Mouse (Mus musculus): ENCODE results near the gene Madcam1. TPM values are rescaled to one million over a fixed set of nuclear protein-coding genes. Genes with fewer than 3 reads are reported as not detected.

Madcam1 gene
- polyA plus RNA-seq, 1 experiment from 2014 or later, result 8.5 TPM

GRCm38 (mm10) chr10:79688720-79689119, 24.4 kb downstream of the Madcam1 start, which contains the start of gene Gzmm:
Gene Gzmm, plus strand, starts transcription at chr10:79689020.
- WGBS, result 77% methylated on average over 4 of the region's 4 CpGs
- no peak for ATAC-seq (ENCODE audit: low read depth)
- no peak for DNase-seq (ENCODE audit: low spot score)
- Histone ChIP-seq H3K36me3 (ENCODE audit: control insufficient read depth, insufficient read depth, low read length) (peaks cover 55% of the 10 kb centered on the region), H3K27ac (replicated peaks; ENCODE audit: low read depth, low read length) (no peak within 1 kb of the TSS), H3K9me3 (ENCODE audit: control insufficient read depth, low read length) (no peaks in the 10 kb centered on the region), H3K9ac (ENCODE audit: low read depth, low read length) (no peak within 1 kb of the TSS), H3K27me3 (replicated peaks; ENCODE audit: control insufficient read depth, insufficient read depth, low read length) (no peaks in the 10 kb centered on the region), H3K4me2 (ENCODE audit: low read depth, low read length) (no peak within 1 kb of the TSS), H3K4me3 (ENCODE audit: low read depth, low read length) (no peak within 1 kb of the TSS), H3K4me1 (ENCODE audit: control insufficient read depth, insufficient read depth, low read length) (peaks cover 3% of the 10 kb centered on the region; the same call in 1 of the 2 replicates)

GRCm38 (mm10) chr10:79689178-79689577, 24.8 kb downstream of the Madcam1 start:
- Histone ChIP-seq H3K27ac (replicated peaks; ENCODE audit: low read depth, low read length) (no peak overlapping the region), H3K4me2 (ENCODE audit: low read depth, low read length) (no peak overlapping the region), H3K4me3 (ENCODE audit: low read depth, low read length) (no peak overlapping the region), H3K9ac (ENCODE audit: low read depth, low read length) (no peak overlapping the region), H3K36me3 (ENCODE audit: control insufficient read depth, insufficient read depth, low read length) (peaks cover 52% of the 10 kb centered on the region), H3K27me3 (replicated peaks; ENCODE audit: control insufficient read depth, insufficient read depth, low read length) (no peaks in the 10 kb centered on the region), H3K9me3 (ENCODE audit: control insufficient read depth, low read length) (no peaks in the 10 kb centered on the region), H3K4me1 (ENCODE audit: control insufficient read depth, insufficient read depth, low read length) (no peaks in the 10 kb centered on the region)
- 94% methylated on average over 3 of the region's 3 CpGs for WGBS
- ATAC-seq (ENCODE audit: low read depth), result no peak
- no peak for DNase-seq (ENCODE audit: low spot score)

GRCm38 (mm10) chr10:79691986-79692548, 27.7 kb downstream of the Madcam1 start:
- peaks cover 23% of the 10 kb centered on the region for H3K36me3 ChIP-seq (ENCODE audit: control insufficient read depth, insufficient read depth, low read length)
- ATAC-seq (ENCODE audit: low read depth), result no peak
- DNase-seq (ENCODE audit: low spot score), result no peak
- WGBS, result 98% methylated on average over 2 of the region's 2 CpGs
- no peaks in the 10 kb centered on the region for H3K9me3 ChIP-seq (ENCODE audit: control insufficient read depth, low read length)
- no peak overlapping the region for H3K4me2 ChIP-seq (ENCODE audit: low read depth, low read length)
- H3K9ac ChIP-seq (ENCODE audit: low read depth, low read length), result no peak overlapping the region
- no peaks in the 10 kb centered on the region for H3K27me3 ChIP-seq (replicated peaks; ENCODE audit: control insufficient read depth, insufficient read depth, low read length)
- no peak overlapping the region for H3K27ac ChIP-seq (replicated peaks; ENCODE audit: low read depth, low read length)
- peaks cover 9% of the 10 kb centered on the region; the same call in 1 of the 2 replicates for H3K4me1 ChIP-seq (ENCODE audit: control insufficient read depth, insufficient read depth, low read length)
- H3K4me3 ChIP-seq (ENCODE audit: low read depth, low read length), result no peak overlapping the region

DNA sequence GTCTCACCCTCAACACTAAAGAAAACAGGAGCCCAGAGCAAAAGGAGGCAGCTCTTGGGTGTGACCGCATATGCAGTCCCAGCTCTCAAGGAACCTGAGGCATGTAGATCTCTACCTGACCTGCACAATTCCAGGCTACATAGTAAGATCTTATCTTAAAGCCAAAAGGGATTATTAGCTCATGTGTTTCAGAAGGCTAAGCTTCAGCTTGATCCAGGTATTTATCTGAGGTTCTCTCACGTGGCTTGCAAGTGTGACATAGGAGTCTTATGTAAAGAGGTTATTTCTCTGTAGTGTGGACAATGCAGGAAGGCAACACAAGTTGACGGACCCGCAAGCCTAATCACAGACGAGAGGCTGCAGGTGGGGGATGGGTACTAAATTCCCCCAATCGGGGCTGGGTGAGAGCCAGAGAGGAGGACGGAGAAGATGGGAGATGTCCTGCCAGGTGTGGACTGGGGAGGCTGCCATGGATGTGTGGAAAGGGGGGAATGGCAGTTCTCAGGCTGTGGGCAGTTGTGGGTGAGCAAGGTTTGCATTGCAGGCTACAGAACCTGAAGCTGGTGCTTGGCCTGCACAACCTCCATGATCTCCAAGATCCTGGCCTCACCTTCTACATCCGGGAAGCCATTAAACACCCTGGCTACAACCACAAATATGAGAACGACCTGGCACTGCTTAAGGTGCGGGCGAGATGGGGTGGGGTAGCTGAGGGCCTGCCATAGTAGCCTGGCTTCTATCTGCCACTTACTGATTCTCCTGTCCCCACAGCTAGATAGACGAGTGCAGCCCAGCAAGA, 29.4 kb downstream of the Madcam1 start:
- H3K9me3 ChIP-seq (ENCODE audit: control insufficient read depth, low read length), result no peaks in the 10 kb centered on the region
- H3K4me3 ChIP-seq (ENCODE audit: low read depth, low read length), result no peak overlapping the region
- H3K9ac ChIP-seq (ENCODE audit: low read depth, low read length), result 0 out of 2 replicates have a peak overlapping the region, but pooled peaks have one; percentile 19
- H3K36me3 ChIP-seq (ENCODE audit: control insufficient read depth, insufficient read depth, low read length), result peaks cover 6% of the 10 kb centered on the region
- H3K27me3 ChIP-seq (replicated peaks; ENCODE audit: control insufficient read depth, insufficient read depth, low read length), result no peaks in the 10 kb centered on the region
- H3K4me2 ChIP-seq (ENCODE audit: low read depth, low read length), result no peak overlapping the region
- DNase-seq (ENCODE audit: low spot score) (no peak), ATAC-seq (ENCODE audit: low read depth) (no peak)
- H3K4me1 ChIP-seq (ENCODE audit: control insufficient read depth, insufficient read depth, low read length), result peaks cover 9% of the 10 kb centered on the region; the same call in 1 of the 2 replicates
- WGBS, result 70% methylated on average over 12 of the region's 12 CpGs
- H3K27ac ChIP-seq (replicated peaks; ENCODE audit: low read depth, low read length), result no peak overlapping the region

GRCm38 (mm10) chr10:79694379-79694655, 30.0 kb downstream of the Madcam1 start:
- Histone ChIP-seq H3K9ac (ENCODE audit: low read depth, low read length) (no peak overlapping the region), H3K4me1 (ENCODE audit: control insufficient read depth, insufficient read depth, low read length) (peaks cover 9% of the 10 kb centered on the region; the same call in 1 of the 2 replicates), H3K27ac (replicated peaks; ENCODE audit: low read depth, low read length) (no peak overlapping the region)

DNA sequence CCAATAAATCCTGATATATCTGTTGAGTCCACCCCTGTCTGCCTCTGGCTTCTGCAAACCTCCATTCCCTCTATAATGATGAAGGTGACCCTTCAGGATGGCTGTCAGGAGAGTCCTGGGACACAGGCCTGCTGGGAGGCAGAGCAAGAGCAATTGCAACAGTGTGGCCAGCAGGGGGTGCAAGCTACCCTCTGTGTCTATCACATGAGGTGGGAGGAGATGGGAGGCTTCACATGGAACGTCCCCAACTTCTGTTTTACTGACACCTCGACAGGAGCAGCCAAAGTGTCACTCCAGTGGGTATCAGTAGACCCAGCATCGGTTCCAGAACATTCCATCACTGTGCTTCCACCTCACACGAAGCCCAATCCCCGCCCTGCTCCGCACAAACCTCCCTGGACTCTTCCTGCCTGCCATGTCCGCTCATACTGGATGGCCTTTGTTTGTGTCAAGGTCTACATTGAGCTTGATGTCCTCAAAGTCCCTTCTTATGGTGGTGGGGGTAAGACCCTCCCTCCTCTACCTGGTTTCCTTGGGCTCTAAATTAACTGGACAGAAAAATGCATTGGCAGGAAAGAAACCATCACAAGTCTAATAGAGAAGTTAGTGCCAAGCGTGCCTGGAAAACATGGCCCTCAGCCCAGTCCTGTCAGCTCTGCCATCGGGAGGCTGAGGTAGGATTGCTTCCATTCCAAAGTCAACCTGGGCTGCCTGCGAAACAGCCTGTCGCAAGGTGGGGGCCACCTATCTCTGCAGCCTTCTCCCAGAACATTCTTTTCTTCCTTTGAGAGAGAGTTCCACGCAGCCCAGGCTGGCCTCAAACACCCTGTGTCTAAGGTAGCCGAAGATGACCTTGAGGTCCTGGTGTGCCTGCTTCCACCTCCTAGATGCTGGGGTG, 31.1 kb downstream of the Madcam1 start:
- H3K27me3 ChIP-seq (replicated peaks; ENCODE audit: control insufficient read depth, insufficient read depth, low read length), result no peaks in the 10 kb centered on the region
- no peaks in the 10 kb centered on the region for H3K36me3 ChIP-seq (ENCODE audit: control insufficient read depth, insufficient read depth, low read length)
- DNase-seq (ENCODE audit: low spot score) (peak; percentile 81), ATAC-seq (ENCODE audit: low read depth) (0 out of 2 replicates have a peak, but pooled peaks have one; percentile 9)
- H3K4me1 ChIP-seq (ENCODE audit: control insufficient read depth, insufficient read depth, low read length), result peaks cover 9% of the 10 kb centered on the region; the same call in 1 of the 2 replicates
- H3K4me3 ChIP-seq (ENCODE audit: low read depth, low read length), result no peak overlapping the region
- no peak overlapping the region; the same call in 1 of the 2 replicates for H3K4me2 ChIP-seq (ENCODE audit: low read depth, low read length)
- 47% methylated on average over 13 of the region's 13 CpGs for WGBS
- H3K9me3 ChIP-seq (ENCODE audit: control insufficient read depth, low read length), result no peaks in the 10 kb centered on the region
- no peak overlapping the region for H3K9ac ChIP-seq (ENCODE audit: low read depth, low read length)
- peak overlapping the region; percentile 65 for H3K27ac ChIP-seq (replicated peaks; ENCODE audit: low read depth, low read length)

More at GRCm38 (mm10) chr10:79694379-79694655, 30.0 kb downstream of the Madcam1 start:
- no peaks in the 10 kb centered on the region for H3K27me3 ChIP-seq (replicated peaks; ENCODE audit: control insufficient read depth, insufficient read depth, low read length)
- ATAC-seq (ENCODE audit: low read depth), result no peak
- H3K4me2 ChIP-seq (ENCODE audit: low read depth, low read length), result no peak overlapping the region
- no peak for DNase-seq (ENCODE audit: low spot score)
- 78% methylated on average over 6 of the region's 6 CpGs for WGBS
- H3K4me3 ChIP-seq (ENCODE audit: low read depth, low read length), result no peak overlapping the region
- no peaks in the 10 kb centered on the region for H3K9me3 ChIP-seq (ENCODE audit: control insufficient read depth, low read length)
- H3K36me3 ChIP-seq (ENCODE audit: control insufficient read depth, insufficient read depth, low read length), result peaks cover under 1% of the 10 kb centered on the region; the same call in 1 of the 2 replicates

DNA sequence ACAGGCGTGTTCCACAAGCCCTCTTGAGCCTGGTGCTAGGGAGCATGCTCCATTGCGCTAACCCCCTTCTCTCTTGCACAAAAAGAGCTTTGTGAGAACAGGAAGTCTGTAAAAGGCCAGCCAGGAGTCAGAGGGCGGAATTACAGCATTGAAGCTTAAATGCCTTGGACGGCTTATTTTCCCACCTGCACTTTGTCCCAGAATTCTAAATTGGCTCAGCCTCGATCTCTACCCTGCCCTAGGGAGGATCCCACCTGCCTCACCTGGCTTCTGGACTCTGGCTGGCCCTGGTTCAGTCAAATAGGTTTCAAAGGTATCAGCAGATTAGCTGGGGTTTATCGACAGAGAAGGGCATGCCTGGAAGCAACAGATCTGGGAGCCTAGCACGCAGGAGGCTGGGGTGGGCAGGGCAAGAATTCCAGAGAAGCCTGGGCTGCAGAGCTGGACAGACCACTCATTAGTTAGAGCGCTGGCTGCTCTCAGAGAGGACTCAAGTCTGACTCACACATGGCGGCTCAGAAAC, 31.8 kb downstream of the Madcam1 start:
- 27% methylated on average over 9 of the region's 9 CpGs for WGBS
- H3K9ac ChIP-seq (ENCODE audit: low read depth, low read length), result no peak overlapping the region
- no peaks in the 10 kb centered on the region for H3K27me3 ChIP-seq (replicated peaks; ENCODE audit: control insufficient read depth, insufficient read depth, low read length)
- H3K4me2 ChIP-seq (ENCODE audit: low read depth, low read length), result no peak overlapping the region; the same call in 1 of the 2 replicates
- ATAC-seq (ENCODE audit: low read depth) (peak; percentile 48; the same call in 1 of the 2 replicates), DNase-seq (ENCODE audit: low spot score) (peak; percentile 72)
- H3K27ac ChIP-seq (replicated peaks; ENCODE audit: low read depth, low read length), result peak overlapping the region; percentile 65
- no peaks in the 10 kb centered on the region for H3K36me3 ChIP-seq (ENCODE audit: control insufficient read depth, insufficient read depth, low read length)
- no peaks in the 10 kb centered on the region for H3K9me3 ChIP-seq (ENCODE audit: control insufficient read depth, low read length)
- no peak overlapping the region for H3K4me3 ChIP-seq (ENCODE audit: low read depth, low read length)
- H3K4me1 ChIP-seq (ENCODE audit: control insufficient read depth, insufficient read depth, low read length), result peaks cover 9% of the 10 kb centered on the region; the same call in 1 of the 2 replicates

GRCm38 (mm10) chr10:79697916-79698315, 33.6 kb downstream of the Madcam1 start:
- DNase-seq (ENCODE audit: low spot score), result no peak
- H3K9ac ChIP-seq (ENCODE audit: low read depth, low read length), result no peak overlapping the region
- WGBS, result 70% methylated on average over 6 of the region's 6 CpGs
- H3K4me3 ChIP-seq (ENCODE audit: low read depth, low read length), result no peak overlapping the region
- no peak overlapping the region for H3K4me2 ChIP-seq (ENCODE audit: low read depth, low read length)
- no peaks in the 10 kb centered on the region for H3K9me3 ChIP-seq (ENCODE audit: control insufficient read depth, low read length)
- H3K27ac ChIP-seq (replicated peaks; ENCODE audit: low read depth, low read length), result no peak overlapping the region
- no peaks in the 10 kb centered on the region for H3K27me3 ChIP-seq (replicated peaks; ENCODE audit: control insufficient read depth, insufficient read depth, low read length)
- H3K4me1 ChIP-seq (ENCODE audit: control insufficient read depth, insufficient read depth, low read length), result peaks cover 12% of the 10 kb centered on the region; the same call in 1 of the 2 replicates
- no peaks in the 10 kb centered on the region for H3K36me3 ChIP-seq (ENCODE audit: control insufficient read depth, insufficient read depth, low read length)
- ATAC-seq (ENCODE audit: low read depth), result no peak
